Mouse (Mus musculus): ENCODE measurements around the gene Kalrn.

Gene Kalrn

DNA sequence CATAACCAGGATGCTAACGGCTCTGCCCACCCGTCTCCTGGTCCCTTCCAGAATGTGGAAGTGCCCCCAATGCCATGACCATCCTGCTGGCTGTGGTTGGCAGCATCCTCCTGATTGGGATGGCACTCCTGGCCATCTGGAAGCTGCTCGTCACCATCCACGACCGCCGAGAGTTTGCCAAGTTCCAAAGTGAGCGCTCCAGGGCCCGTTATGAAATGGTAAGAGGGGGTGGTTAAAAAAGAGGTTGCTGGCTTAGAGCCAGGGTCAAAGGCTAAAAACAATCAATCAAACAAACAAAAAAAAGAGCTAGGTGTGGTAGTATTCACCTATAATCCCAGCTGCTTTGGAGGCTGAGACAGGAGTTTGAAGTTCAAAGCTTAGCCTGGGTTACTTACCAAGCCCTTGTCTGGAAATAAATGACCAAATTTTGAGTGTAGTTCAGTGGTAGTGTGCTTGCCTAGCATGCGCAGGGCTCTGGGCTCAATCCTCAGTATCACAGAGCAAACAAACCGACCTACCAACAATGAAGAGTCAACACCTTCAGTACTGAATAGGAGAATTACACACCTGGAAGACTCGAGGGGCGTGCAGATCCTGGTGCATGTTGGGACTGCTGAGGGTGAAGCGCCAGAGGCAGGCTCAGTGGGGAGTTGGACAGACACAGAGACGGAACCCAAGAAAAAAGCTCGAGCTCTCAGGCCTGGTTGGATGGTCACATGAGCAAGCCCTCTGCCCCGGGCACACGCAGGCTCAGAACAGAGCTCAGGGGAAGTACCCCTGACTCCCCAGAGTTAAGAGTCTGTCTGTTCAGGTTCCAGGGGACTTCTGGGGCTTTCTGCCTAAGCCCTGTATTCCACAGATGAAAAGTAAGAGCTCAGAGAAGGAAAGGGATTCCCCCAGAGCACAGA is 625.4 kb downstream of the Kalrn start:
- DNase-seq (ENCODE audit: low read depth in 2 of 2, low spot score in 2 of 2), result no peak

DNA sequence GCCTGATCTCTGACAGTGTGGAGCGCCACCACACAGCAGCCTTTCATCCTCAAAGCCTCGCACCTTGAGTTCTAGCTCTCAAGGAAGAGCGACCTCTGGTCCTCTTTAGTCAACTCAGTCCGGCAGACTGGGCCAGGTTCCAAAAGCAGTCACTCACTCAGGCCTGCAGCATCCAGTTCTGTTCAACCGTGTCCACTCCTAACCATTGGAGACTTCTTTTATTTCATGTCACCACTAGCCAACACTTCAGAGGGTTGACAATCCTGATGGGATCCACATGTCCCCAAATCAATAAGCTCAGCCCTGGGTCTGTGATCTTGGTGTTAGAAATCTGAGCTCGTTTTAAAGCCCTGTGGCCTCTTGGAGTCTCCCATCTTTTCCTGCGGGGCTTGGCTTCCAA is 627.3 kb downstream of the Kalrn start:
- no peak for DNase-seq (ENCODE audit: low read depth in 2 of 2, low spot score in 2 of 2)

DNA sequence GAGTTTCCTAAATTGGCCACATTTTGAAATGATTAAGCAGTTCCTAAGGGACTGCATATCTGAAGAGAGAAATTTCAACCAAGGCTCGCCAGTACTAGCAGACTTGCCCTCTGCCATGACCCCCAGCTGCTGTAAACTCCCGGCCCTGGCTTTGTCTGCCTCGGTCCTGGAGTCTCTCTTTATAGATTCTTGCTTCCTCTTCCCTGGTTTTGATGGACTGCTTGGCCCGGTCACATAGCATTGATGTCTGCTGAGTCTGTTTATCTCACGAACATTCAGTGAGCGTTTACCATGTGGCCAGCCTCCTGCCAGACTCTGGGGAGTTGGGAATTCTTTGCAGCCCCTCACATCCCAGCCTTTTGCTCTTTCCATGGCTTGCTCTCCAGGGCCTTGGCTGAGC is 628.6 kb downstream of the Kalrn start:
- no peak for DNase-seq (ENCODE audit: low read depth in 2 of 2, low spot score in 2 of 2)

DNA sequence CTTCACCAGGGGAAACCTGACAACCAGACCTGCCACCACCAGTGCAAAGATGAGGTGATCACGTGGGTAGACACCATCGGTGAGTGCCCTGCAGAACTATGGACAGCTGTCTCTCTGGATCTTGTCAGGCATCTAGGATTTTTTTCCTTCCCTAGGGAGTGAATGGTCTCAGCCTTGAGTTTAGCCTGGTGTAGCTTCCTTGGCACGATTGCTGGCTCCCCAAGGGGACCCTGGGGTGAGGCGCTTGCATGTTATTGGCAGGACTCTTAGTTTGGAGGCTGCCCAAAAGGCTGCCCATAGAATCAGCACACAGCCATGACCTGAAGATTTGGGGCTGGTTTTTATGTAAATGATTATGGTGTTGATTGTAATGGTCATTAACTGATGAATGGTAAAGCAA is 629.2 kb downstream of the Kalrn start:
- no peak for DNase-seq (ENCODE audit: low read depth in 2 of 2, low spot score in 2 of 2)

DNA sequence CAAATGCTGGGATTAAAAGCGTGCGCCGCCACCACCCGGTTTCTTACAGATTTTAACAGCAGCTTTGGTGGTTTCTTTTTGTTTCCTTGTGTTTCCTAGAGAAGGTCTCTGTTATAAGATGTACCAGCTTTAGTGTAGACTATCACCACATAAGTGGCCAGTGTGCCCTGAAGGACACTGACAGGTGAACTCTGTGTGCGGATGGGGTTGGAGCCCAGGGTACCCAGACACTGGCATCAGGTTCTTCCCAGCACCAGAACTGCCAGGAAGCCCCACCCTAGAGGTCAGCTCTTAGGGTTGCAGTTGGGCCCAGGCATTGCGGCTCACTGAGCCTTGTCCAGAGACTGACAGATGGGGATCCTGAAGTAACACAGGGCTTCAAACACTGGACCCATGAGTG is 629.9 kb downstream of the Kalrn start:
- DNase-seq (ENCODE audit: low read depth in 2 of 2, low spot score in 2 of 2), result no peak

DNA sequence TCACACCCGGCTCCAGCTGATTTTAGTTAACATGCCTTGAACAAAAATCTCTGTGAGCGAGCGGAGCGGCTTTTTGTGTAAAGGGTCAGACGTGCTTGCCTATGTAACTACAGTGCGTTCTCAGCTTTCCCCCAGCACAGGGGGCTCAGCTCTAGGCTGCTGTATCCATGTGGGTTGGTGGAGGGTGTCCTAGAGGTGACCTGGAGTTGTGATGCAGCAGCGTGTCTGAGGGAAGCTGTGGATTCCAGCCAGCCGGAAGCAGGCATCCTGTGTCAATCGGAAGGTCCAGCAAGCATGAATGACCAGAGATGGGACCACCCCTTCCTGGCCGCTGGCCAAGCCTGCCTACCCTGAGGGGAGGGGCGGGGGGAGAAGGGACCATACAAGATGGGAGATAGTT is 631.0 kb downstream of the Kalrn start:
- no peak for DNase-seq (ENCODE audit: low read depth in 2 of 2, low spot score in 2 of 2)

DNA sequence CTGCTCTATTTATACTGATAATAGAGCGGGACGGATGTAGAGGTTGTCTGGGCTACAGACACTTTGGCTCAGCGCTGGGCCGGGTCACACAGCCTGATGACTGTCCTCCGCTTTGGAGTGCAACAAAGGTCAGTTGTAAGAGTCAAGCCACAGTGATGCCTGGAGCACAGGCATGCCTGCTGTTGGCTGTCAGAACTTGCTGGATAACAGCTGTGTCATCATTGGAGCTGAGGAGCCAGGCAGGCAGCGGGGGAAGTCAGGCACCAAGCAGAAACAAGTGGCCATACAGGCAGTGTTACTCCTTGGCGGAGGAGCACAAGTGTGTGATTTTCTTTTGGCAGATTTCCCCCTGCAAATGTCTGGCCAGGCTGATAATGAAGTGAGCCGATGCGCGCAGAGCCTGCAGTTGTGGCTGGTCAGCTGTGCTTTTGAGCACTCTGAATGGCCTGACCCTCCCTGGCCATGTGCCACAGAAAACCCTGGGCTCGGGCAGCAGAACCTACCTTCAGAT is 632.0 kb downstream of the Kalrn start:
- DNase-seq (ENCODE audit: low read depth in 2 of 2, low spot score in 2 of 2), result no peak

DNA sequence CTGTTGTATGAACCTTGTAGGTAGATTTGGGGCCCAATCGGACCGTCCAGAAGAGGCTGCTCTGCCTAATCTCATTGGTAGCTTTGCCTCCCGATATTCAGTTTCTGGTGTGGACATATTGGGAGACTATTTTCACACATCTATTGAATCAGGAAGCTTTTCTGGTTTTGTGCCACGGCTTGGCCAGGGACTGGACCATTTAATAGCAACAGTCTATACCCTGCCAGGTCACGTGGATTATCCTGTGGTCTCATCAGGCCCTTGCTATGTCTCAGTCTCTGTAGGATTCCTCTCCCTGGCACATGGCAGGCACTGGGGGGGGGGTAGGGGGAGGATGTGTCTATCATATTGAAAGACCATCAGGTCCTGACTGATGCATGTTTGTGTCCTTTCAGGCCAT is 633.2 kb downstream of the Kalrn start:
- DNase-seq (ENCODE audit: low read depth in 2 of 2, low spot score in 2 of 2), result no peak

DNA sequence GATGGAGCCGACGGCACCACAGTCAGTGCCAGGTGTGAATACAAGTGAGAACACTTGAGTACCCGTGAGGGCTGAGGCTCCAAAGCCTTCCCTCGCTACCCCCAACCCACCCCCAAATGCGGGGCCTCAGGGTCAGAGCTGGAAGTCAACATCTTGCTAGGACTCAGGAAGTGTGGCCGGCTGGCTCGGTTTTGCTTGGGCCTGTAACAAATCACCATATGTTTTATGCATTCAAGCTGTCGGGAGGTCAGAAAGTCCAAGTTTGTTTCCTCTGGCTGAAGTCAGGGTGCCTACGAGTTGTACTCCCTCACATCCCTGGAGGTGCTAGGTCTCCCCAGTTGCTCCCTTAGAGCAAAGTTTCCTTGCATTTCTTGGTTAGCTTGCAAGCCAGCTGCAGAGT is 633.7 kb downstream of the Kalrn start:
- no peak for DNase-seq (ENCODE audit: low read depth in 2 of 2, low spot score in 2 of 2)

DNA sequence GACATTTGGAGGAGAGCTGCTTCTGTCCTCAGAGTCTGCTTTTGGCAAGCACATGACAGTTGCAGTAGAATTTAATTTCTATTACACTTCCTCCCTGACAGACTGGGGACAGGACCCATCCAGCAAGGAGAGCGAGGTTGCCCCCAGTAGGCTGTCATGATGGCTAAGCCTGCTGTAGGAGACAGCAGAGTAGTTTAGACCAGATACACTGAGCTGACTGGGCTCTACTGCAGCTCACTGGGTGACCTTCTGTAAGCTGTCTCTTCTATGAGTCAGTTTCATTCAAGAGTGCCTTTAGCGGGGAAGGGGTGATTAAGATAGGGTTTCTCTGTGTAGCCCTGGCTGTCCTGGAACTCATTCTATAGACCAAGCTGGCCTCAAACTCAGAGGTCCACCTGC is 634.2 kb downstream of the Kalrn start:
- no peak for DNase-seq (ENCODE audit: low read depth in 2 of 2, low spot score in 2 of 2)

DNA sequence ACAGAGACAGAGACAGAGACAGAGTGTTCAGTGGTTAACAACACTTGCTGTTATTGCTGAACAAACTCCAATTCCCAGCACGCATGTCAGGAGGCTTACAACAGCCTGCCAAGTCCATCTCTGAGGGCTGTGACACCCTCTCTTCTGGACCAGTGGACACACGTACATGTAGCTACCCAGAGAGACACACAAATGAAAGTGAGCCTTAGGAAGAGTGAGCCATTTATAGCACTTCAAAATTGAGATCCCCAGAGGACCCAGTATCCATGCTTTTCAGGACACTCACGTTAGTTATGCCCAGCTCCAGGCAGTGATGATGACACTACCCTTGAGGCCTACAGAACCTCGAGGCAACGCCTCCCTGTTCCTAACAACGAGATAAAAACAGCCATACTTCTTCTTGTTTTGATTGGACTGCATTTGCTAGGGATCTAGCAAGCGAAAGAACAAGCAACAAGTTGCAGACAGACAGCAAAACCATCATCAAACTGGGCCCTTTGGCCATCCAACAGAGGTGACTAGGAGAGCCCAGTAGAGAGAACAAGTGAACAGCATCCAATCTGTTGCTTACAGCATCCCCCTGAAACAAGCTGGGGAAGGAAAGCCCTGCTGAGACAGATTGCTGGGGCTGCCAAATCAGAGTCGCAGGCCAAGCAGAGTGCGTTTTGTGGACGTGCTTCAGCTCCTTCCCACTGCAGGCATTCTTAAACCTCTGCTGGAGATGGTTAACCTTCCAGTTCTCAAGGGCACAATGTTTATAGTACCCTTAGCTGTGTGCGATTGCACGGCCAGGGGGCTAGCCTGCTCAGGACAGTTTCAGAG is 634.8 kb downstream of the Kalrn start:
- DNase-seq (ENCODE audit: low read depth in 2 of 2, low spot score in 2 of 2), result no peak

DNA sequence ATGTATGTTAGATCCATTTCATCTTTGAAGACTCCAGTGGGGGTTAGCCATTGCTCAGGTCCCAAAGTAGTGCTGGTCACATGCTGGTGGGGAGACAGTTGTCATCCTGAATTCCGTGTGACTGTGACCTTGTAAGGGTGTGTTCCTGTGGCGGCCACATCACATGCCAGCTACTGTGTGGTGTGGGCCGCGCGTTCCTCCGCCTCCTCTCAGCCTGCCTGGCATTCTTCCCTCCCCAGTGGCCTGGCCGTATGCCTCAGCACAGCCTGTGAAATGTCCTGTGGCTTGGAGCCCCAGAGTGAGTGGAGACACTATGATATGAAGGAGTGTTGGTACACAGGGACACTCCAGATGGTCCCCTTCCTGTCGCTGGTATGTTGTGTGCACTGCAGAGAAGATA is 635.8 kb downstream of the Kalrn start:
- DNase-seq (ENCODE audit: low read depth in 2 of 2, low spot score in 2 of 2), result no peak

DNA sequence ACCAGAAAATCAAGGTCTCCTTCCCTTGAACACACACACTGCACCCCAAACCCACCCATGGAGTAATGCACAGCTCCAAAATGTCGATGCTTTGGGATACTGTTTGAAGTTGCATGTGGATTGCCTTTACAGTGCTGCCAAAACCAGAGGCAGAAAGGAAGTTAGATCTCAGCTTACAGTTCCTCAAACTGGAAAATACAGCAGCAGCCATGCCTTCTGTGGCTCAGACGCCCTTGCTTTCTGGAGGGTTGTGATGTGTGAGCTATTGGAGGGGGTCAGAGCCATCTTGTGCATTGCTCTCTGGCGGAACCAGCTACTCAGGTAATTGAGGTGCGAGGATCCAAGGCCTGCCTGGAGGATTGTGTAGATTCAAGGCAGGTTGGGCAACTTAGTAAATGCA is 636.4 kb downstream of the Kalrn start:
- DNase-seq (ENCODE audit: low read depth in 2 of 2, low spot score in 2 of 2), result no peak

DNA sequence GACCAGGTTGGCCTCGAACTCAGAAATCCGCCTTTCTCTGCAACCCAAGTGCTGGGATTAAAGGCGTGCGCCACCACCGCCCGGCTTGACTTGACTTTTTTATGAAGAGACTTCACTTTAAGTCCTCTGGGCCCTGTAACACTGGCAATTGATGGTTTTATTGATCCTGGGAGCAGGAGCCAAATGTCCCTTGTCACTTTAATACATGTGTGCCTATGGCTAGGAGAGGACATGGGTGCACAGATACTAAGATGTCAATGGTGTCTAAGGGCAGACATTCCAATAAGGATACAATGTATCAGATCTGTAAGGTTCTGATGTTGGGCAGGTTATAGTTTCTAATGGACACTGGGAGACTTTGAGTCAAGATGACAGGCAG is 637.9 kb downstream of the Kalrn start:
- no peak for DNase-seq (ENCODE audit: low read depth in 2 of 2, low spot score in 2 of 2)

DNA sequence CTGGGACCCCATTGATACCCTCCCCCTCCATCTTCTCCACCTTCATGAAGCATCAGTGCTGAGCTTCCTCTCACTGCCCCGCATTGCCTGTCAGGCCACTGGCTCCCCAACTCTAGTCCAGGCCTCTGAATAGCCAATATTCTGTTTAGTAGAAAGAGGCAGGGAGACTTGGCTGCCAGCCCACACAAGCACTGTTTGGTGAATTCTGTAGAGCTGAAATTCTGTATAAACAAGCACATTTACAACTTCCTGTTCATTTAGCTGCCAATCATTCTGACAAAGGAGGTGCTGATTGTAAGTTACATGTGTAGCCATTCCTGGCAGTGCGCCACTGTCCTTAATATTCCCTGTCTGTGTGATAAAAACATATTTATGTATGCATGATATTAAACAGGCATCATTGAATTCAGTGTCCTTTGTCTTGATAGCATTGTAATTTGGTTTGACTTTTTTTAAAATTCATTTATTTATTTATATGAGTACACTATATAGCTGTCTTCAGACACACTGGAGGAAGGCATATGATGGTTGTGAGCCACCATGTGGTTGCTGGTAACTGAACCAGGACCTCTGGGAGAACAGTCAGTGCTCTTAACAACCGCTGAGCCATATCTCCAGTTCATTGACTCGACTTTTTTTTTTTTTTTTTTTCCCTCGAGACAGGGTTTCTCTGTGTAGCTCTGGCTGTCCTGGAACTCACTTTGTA is 638.5 kb downstream of the Kalrn start:
- DNase-seq (ENCODE audit: low read depth in 2 of 2, low spot score in 2 of 2), result no peak

DNA sequence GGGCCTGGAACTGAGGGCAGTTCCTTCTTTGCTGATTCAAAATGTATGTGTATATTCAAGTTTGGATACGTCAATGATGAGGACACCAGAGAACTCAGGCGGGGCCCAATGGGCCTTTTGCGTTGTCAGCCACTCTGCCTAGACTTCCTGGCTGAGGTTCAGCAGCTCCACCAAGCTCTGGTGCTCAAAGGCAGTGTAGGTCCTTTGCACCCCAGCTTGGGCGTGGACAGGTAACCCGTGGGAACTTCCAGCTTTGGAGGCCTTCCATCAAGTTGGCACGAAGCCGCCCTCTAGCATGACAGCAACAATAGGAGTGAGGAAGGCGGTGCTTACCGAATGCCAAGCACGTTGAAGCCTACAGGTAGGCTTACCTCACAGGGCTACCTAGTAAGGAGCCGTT is 639.9 kb downstream of the Kalrn start:
- DNase-seq (ENCODE audit: low read depth in 2 of 2, low spot score in 2 of 2), result no peak

DNA sequence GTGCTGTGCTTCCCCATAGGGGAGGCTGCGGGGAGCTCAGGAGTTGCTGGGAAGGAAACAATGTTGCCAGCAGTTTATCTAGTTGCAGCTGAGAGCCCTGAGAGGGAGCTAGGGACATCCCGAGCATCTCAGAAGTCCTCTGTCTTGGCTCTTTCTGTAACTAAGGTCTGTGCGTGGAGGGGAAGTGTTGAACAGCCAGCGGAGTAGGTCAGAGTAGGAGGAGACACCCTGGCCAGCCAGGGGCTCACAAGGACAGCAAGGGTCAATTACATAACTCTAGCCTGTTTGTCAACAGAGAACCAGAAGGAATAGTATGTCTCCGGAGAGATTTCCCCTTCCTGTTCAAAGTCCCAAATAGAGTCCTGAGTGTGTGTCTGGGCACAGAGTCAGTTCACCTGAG is 641.2 kb downstream of the Kalrn start:
- no peak for DNase-seq (ENCODE audit: low read depth in 2 of 2, low spot score in 2 of 2)

DNA sequence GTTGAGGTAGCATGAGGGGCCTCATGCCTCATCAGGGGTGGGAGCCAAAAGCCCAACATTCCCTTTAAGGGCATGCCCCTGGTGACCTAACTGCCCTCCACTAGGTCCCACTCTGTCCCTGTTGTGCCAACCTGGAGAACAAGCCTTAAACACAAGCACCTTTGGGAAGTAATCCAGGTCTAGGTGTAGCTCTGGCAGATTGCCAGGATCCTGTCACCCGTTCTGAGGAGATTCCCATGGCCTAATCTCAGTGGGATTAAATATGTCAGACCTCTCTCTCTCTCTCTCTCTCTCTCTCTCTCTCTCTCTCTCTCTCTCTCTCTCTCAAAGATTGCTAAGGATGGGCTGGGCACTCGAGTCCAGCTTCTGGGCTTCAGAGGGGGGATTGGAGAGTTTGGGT is 641.6 kb downstream of the Kalrn start:
- no peak for DNase-seq (ENCODE audit: low read depth in 2 of 2, low spot score in 2 of 2)

DNA sequence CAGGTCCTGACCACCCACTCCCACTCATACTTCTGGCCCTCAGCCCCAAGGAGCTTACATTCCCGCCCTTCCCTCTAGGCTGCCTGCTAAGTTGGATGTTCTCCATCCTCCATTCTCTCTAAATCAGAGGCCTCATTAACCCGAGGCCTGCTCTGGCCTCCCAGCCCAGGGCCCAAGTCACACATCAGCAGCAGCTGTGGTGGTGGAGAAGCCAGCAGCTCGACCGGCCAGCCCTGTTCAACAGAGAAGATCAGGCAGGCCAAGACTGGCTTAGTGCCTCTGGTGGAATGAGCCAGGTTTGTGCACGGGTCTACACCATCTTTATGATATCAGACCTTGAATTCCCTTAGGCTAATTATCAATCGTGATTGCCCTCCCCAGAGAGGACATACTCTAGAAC is 642.5 kb downstream of the Kalrn start:
- DNase-seq (ENCODE audit: low read depth in 2 of 2, low spot score in 2 of 2), result no peak

DNA sequence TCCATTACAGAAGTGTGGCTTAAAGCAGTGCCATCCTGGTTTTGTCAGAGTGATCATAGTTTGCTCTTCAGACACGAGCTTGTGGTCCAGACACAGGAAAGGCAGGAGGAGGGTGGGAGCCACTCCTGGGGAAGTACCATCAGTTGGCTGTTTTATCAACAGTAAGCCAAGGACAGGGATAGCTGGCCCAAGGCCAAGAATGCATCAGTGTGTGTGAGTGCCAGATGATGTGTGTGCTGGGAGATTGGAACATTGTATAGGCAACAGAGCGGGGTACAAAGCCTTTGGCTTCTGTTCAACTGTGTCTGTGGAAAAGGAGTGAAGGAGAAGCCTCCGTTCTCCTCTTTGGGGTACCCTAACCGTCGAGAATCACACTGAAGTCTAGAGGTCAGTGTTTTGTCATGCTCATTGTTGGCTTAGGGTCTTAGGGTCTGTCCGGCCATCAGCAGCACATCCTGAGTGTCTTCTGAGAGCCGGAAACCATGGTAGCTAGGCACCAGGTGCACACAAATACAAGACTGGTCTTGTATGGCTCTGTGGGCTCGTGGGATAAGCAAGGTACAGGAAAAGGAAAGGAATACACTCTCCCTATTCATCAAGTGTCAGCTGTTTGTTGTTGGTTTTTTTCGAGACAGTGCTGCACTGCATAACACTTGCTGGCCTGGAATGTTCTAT is 644.4 kb downstream of the Kalrn start:
- DNase-seq (ENCODE audit: low read depth in 2 of 2, low spot score in 2 of 2), result no peak

DNA sequence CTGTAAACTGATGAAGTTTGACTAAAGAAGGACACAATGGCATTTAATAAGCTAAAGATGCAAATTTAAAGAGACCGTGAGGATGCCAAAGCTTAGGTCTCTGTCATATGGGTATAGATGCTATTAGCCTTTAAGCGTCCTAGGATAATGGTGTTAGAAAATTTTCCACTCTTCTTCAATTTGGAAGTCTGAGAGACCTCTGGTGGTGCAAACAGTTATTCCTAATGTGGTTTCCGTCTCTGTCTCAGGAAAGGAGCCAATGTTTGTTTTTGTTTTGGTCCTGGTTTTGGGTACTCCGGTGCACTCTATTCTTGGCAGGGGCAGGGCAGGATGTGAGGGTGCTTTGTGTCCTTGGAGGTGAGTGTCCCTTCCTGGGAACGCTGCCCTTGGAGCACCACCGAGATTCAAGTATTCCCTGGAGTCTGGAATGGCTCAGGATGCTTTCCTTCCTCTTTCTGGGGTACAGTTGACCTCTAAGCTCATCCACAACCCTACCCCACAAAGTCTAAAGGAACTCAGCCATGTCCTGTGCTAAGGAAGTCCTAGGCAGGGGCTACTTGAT is 646.0 kb downstream of the Kalrn start:
- DNase-seq (ENCODE audit: low read depth in 2 of 2, low spot score in 2 of 2), result no peak

Measured in CD8-positive naive resting alpha-beta T cell, adult 2 months (primary cell).